Mouse (Mus musculus): ENCODE results near the gene Rxylt1. TPM values are rescaled to one million over a fixed set of nuclear protein-coding genes. Genes with fewer than 3 reads are reported as not detected.
A peak's percentile ranks its signal among the peaks of the same experiment; 100 is the strongest.

Rxylt1 gene
- polyA plus RNA-seq, 3 experiments from 2014 or later = 11.9 to 19.1 (median 12.2) TPM

DNA sequence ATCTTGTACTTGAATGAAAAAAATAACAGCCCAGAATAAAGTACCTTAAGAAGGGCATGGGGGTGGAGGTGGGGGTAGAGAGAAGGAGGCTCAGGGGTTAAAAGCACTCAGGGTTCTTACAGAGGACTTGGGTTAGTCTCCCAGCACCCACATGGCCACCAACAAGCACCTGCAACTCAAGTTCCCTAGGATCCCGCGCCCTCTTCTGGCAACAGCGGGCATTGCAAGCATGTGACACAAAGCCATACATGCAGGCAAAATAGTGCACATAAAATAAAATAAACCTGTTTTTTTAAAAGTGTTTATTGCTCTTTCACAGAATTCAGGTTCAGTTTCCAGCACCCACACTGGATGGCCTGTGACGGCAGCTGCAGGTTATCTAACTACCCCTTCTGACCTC is 56.8 kb downstream of the Rxylt1 start:
- no peak for ATAC-seq

DNA sequence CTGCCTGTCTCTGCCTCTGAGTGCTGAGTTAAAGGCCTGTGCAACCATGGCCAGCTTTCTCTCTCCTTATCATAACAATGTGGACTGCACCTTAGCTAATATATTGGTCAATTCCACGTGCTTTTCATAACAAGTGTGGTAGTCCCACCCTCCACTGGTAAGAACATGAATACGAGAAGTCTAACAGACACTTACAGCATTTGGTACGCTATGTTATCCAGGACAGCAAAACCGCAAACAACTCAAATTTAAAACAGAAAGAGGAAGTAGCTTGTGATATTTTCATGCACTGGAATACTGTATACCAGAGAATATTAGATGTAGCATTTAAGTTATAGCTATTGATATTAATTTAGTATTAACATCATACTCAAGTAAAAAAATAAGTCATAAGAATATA is 57.6 kb downstream of the Rxylt1 start:
- ATAC-seq = no peak

DNA sequence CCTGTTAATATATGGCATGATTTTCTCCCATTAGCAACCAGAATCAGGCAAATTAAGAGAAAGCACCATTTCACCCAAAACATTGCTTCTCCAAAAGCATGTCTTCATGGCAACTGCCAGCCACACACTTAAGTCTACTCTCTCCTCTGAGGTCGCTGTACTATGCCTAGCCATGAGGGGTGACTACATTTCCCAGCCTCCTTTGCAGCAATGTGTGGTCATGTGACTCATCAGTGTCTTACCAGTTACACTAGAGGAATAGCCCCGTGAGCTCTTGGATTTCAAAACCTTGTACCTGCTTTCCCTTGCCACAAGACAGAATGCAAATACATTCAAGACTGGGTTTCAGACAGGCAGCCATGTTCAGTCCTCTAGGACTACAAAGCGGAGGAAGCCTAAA is 58.6 kb downstream of the Rxylt1 start:
- peak; percentile 60 for ATAC-seq

DNA sequence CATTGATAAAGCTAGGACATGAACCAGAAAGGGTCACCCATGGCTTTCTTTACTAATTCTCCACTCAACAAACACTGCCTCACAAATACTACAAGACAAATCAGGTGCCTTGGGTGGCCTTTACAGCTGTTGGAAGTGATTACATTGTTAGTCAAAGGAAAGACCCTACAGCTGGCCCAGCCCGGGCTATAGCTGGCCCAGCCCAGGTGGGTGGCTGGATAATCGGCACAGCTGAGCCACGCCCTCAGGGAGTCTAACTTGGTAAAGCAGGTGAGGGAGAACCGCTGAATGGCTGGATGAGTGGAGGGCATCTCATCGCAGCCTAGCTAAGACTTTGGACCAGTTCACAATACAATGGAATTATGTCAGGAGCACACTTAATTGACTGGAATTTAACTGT is 63.9 kb downstream of the Rxylt1 start:
- ATAC-seq = no peak

DNA sequence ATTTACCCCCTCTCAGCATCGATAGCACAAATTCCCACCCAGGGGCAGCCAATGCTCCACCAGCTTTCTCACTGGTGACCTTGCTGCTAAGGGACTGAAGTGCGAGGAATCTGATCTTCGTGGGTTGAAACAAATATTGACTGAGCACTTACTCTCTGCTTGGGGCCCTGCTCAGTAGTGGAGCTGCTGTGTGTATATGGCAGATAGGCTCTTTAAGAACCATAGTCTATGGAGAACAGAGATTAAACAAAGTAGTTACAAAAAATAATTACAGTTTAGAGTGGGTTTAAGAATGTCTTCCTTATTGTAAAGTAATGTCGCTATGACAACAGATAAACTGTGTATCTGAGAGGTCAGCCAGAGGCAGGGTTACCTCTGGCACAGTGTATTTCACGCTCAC is 66.8 kb downstream of the Rxylt1 start:
- ATAC-seq = no peak

DNA sequence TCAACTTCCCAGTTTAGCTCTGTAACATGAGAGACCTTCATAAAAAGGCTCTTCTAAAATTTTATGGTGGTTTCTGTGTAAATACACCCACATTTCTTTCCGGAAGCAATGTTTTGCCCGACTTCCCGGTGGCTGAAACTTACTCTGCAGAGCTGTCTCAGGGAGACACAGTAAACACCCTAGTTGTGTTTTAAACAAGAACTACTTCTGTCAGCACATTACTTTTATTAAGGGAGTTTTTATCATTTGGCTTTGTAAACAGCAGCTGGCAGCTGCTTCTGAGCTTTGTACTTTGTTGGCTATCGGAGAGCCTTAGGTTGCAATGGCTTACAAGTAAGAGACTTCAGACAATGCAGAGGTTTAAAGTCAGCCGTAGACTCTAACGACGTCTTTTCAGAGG is 67.4 kb downstream of the Rxylt1 start:
- ATAC-seq = no peak

Other genes starting within 250 kb of the Rxylt1 start
- gene Srgap1, start 50.1 kb downstream of the Rxylt1 start, polyA plus RNA-seq (2017; shearing (Covaris generic)) = under 1 TPM in 1 of 3 experiments, not detected in 2; 0.09 TPM